Mouse (Mus musculus): ENCODE measurements at regions not wholly inside any gene's neighbourhood (a gene's known extent, or its start where the extent isn't known, plus 50 kb on each side); places are given as distances from the start of the nearest gene placed in this dataset.

DNA sequence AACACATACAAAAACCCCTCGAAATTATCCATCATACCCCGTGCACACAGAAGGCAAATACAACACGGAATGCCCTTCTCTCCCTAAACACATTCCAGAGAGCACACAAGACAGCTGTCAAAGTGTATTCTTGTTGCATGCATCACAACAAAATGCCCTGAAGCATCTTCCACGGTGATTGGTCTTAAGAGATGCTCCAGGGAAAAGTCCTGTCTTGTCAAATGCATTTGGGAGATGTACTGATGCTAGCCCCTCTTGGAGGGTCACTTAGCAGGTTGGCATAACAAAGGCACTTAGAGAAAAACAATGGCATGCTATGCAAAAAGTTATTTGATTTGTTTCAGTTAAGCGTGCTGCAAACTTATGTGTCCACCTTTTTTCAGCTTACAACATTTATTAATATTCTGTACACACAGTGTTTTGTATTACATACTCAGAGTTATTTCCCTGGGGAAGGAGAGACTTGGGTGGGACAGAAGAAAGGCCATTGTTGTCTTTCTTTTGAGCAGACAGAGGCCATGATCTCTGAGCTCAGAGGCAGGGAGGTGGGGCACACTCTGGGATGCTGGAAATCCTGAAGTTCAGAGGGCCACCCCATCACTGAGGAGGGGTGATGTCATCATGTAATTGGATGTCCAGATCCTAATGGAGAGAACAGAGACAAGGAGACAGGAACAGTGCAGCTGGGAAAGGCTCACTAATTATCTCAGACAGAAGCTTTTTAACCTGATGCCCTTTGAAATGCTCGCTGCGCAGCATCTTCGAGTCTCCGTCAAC, 598.2 kb upstream of the Cdh5 start:
- ATAC-seq (ENCODE audit: low read depth): peak; percentile 53; the same call in 1 of the 2 replicates
- peaks cover 7% of the 10 kb centered on the region; the same call in 1 of the 2 replicates for H3K9me3 ChIP-seq (ENCODE audit: control insufficient read depth, low read length)
- 71% methylated on average over 9 of the region's 9 CpGs for WGBS
- no peak overlapping the region for H3K4me2 ChIP-seq (ENCODE audit: low read depth, low read length)
- peak; percentile 25 for DNase-seq (ENCODE audit: low spot score)
- H3K27me3 ChIP-seq (replicated peaks; ENCODE audit: control insufficient read depth, insufficient read depth, low read length): no peaks in the 10 kb centered on the region
- no peaks in the 10 kb centered on the region for H3K36me3 ChIP-seq (ENCODE audit: control insufficient read depth, insufficient read depth, low read length)
- peaks cover 7% of the 10 kb centered on the region for H3K4me1 ChIP-seq (ENCODE audit: control insufficient read depth, insufficient read depth, low read length)
- no peak overlapping the region for H3K4me3 ChIP-seq (ENCODE audit: low read depth, low read length)
- H3K27ac ChIP-seq (replicated peaks; ENCODE audit: low read depth, low read length): no peak overlapping the region
- H3K9ac ChIP-seq (ENCODE audit: low read depth, low read length): no peak overlapping the region

DNA sequence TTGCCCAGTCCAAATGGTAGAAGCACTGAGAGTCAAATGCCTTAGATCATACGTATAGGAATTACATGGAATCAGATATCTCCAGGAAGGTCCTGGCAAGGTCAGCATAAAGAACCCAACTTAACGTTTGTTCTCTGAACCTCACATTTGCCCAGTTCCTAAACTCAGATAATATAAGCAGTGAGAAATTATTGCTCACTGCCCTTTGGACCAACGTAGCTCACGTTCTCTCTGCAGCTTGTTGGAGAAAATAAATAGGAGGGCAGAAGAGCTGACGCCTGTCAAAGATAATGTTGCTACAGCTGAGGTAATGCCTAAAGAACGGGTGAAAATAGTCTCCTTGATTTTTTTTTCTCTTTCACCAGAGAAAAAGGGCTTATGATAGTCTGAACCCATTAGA, 595.1 kb upstream of the Cdh5 start:
- 37% methylated on average over 6 of the region's 6 CpGs for WGBS

DNA sequence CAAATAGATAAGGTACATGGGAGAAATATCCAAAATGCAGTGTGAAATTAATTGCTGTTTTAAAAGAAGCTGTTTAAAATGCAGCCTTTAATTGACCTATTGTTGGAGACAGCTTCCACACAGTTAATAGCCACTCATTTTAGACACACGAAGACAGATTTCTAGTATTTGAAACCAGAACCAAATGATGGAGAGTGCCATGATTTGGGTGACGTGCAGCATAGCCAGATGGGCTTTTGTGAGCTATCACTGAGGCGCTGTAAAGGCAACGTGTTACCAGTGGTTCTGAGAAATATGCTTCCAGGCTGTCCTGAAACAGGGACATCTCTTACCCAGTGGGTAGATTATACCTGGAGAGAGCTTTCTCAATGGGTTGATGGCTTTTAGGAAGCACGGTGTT, 594.4 kb upstream of the Cdh5 start:
- Histone ChIP-seq H3K36me3 (ENCODE audit: control insufficient read depth, insufficient read depth, low read length) (no peaks in the 10 kb centered on the region), H3K4me3 (ENCODE audit: low read depth, low read length) (no peak overlapping the region), H3K9ac (ENCODE audit: low read depth, low read length) (no peak overlapping the region), H3K27me3 (replicated peaks; ENCODE audit: control insufficient read depth, insufficient read depth, low read length) (no peaks in the 10 kb centered on the region), H3K4me1 (ENCODE audit: control insufficient read depth, insufficient read depth, low read length) (no peaks in the 10 kb centered on the region; the same call in 1 of the 2 replicates), H3K27ac (replicated peaks; ENCODE audit: low read depth, low read length) (no peak overlapping the region), H3K9me3 (ENCODE audit: control insufficient read depth, low read length) (peaks cover 7% of the 10 kb centered on the region; the same call in 1 of the 2 replicates), H3K4me2 (ENCODE audit: low read depth, low read length) (no peak overlapping the region)
- no peak for ATAC-seq (ENCODE audit: low read depth)
- WGBS: 79% methylated on average over 5 of the region's 5 CpGs
- no peak for DNase-seq (ENCODE audit: low spot score)

More for the DNA sequence above, 595.1 kb upstream of the Cdh5 start:
- Histone ChIP-seq H3K27ac (replicated peaks; ENCODE audit: low read depth, low read length) (no peak overlapping the region), H3K4me2 (ENCODE audit: low read depth, low read length) (no peak overlapping the region), H3K36me3 (ENCODE audit: control insufficient read depth, insufficient read depth, low read length) (no peaks in the 10 kb centered on the region), H3K4me3 (ENCODE audit: low read depth, low read length) (no peak overlapping the region), H3K9ac (ENCODE audit: low read depth, low read length) (no peak overlapping the region), H3K27me3 (replicated peaks; ENCODE audit: control insufficient read depth, insufficient read depth, low read length) (no peaks in the 10 kb centered on the region), H3K4me1 (ENCODE audit: control insufficient read depth, insufficient read depth, low read length) (peaks cover 3% of the 10 kb centered on the region), H3K9me3 (ENCODE audit: control insufficient read depth, low read length) (peaks cover 7% of the 10 kb centered on the region; the same call in 1 of the 2 replicates)
- DNase-seq (ENCODE audit: low spot score): no peak
- no peak for ATAC-seq (ENCODE audit: low read depth)

DNA sequence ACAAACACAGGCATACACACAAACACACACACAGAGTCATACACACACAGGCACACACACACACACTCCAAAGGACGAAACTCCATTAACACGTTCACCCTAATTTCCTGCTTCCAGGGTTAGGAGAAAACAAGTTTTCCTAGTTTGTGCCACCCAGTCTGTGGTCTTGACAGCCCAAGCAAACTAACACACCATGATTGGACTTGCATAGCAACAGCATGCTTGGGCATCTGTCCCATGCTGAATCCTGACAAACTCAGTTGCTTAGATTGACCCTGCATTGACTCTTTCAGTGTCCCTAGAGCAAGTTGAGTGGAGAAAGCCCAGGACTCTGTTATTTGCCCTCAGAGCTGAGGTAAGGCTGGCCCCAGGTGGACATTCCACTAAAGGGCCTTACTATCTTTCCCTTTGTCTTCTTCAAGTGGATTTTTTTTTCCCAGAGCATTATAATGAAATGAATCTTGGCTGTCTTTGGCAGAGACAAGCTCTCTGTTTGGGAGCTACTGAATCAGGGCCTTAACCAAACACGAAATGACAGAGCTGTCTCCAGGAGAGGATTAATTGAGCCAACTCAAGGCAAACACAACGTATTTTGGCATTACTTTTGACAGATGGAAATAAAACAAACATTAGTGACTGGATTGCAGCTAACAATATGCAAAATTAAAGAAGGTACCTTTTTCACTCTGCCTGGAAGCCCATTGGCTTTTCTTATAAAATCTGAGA, 581.1 kb upstream of the Cdh5 start:
- DNase-seq (ENCODE audit: low spot score): no peak
- Histone ChIP-seq H3K4me3 (ENCODE audit: low read depth, low read length) (no peak overlapping the region), H3K9me3 (ENCODE audit: control insufficient read depth, low read length) (no peaks in the 10 kb centered on the region), H3K4me2 (ENCODE audit: low read depth, low read length) (no peak overlapping the region), H3K9ac (ENCODE audit: low read depth, low read length) (no peak overlapping the region), H3K36me3 (ENCODE audit: control insufficient read depth, insufficient read depth, low read length) (no peaks in the 10 kb centered on the region), H3K27me3 (replicated peaks; ENCODE audit: control insufficient read depth, insufficient read depth, low read length) (no peaks in the 10 kb centered on the region), H3K27ac (replicated peaks; ENCODE audit: low read depth, low read length) (no peak overlapping the region), H3K4me1 (ENCODE audit: control insufficient read depth, insufficient read depth, low read length) (no peaks in the 10 kb centered on the region)
- peak; percentile 53; the same call in 1 of the 2 replicates for ATAC-seq (ENCODE audit: low read depth)
- 65% methylated on average over 4 of the region's 4 CpGs for WGBS

DNA sequence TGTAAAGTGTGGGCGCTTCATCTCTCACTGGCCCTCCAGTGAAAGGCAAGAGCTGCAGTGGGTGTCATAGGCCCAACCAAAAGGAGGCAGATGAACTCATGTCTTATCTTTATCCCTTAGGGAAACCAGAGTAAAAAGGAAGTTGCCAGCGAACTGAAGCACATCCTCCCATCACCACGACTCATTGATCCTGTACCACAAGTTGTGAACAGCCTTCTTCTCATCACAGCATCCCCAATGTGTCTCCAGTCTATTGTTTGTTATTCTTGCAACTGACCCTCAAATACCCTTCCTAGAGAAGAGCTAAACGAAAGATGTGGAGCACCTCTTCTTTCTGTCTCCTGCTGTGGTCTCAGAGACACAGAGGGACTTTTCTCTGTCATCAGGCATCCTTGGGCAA, 570.5 kb upstream of the Cdh5 start:
- ATAC-seq (ENCODE audit: low read depth) (no peak), DNase-seq (ENCODE audit: low spot score) (no peak)
- H3K27me3 ChIP-seq (replicated peaks; ENCODE audit: control insufficient read depth, insufficient read depth, low read length): no peaks in the 10 kb centered on the region
- no peaks in the 10 kb centered on the region for H3K36me3 ChIP-seq (ENCODE audit: control insufficient read depth, insufficient read depth, low read length)
- no peak overlapping the region for H3K27ac ChIP-seq (replicated peaks; ENCODE audit: low read depth, low read length)
- no peak overlapping the region for H3K4me2 ChIP-seq (ENCODE audit: low read depth, low read length)
- no peaks in the 10 kb centered on the region for H3K4me1 ChIP-seq (ENCODE audit: control insufficient read depth, insufficient read depth, low read length)
- no peak overlapping the region for H3K9ac ChIP-seq (ENCODE audit: low read depth, low read length)
- 67% methylated on average over 4 of the region's 4 CpGs for WGBS
- no peaks in the 10 kb centered on the region for H3K9me3 ChIP-seq (ENCODE audit: control insufficient read depth, low read length)
- no peak overlapping the region for H3K4me3 ChIP-seq (ENCODE audit: low read depth, low read length)

DNA sequence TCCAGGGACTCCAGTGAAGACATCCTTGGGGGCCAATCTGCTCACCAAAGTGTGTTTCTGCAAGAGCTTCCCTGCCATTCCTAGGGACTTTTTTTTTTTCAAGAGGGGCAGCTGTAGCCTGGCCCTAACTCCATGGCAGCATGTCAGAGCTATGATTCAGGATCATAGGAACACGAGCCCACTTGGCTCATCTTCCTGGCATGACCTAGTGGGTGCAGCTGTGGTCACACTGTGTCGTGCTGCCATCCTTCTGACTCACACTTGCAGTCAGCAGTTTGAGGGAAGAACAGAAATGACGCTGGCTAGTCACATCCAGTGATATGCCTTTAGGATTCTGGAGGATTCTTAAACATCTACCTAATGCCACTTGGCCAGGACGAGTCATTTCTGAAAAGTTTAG, 566.5 kb upstream of the Cdh5 start:
- Histone ChIP-seq H3K4me2 (ENCODE audit: low read depth, low read length) (no peak overlapping the region), H3K27ac (replicated peaks; ENCODE audit: low read depth, low read length) (no peak overlapping the region), H3K9me3 (ENCODE audit: control insufficient read depth, low read length) (no peaks in the 10 kb centered on the region), H3K9ac (ENCODE audit: low read depth, low read length) (no peak overlapping the region), H3K4me3 (ENCODE audit: low read depth, low read length) (no peak overlapping the region), H3K27me3 (replicated peaks; ENCODE audit: control insufficient read depth, insufficient read depth, low read length) (no peaks in the 10 kb centered on the region), H3K36me3 (ENCODE audit: control insufficient read depth, insufficient read depth, low read length) (no peaks in the 10 kb centered on the region), H3K4me1 (ENCODE audit: control insufficient read depth, insufficient read depth, low read length) (no peaks in the 10 kb centered on the region)
- ATAC-seq (ENCODE audit: low read depth) (no peak), DNase-seq (ENCODE audit: low spot score) (no peak)
- 87% methylated on average over 4 of the region's 4 CpGs for WGBS

DNA sequence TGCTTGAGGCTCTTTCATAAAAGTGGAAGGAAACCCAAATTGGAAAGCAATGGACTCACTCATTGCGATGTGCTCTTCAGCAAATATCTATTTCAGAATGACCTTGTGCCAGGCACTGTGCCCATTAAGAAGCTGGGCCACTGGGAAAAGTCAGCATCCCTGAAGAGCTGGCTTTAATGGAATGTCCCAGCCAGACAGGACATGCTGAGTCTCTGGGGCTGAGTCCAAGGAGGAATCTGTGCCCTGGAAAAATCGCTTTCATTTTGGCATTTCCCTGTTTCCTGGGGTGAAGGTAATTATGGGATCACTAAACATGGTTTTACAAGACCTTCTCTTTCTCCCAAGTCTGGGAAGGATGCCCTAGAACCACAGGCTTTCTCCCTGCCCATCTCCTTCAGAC, 564.6 kb upstream of the Cdh5 start:
- no peak overlapping the region for H3K9ac ChIP-seq (ENCODE audit: low read depth, low read length)
- no peak overlapping the region for H3K4me3 ChIP-seq (ENCODE audit: low read depth, low read length)
- H3K9me3 ChIP-seq (ENCODE audit: control insufficient read depth, low read length): no peaks in the 10 kb centered on the region
- WGBS: 61% methylated on average over 2 of the region's 2 CpGs
- no peak overlapping the region for H3K27ac ChIP-seq (replicated peaks; ENCODE audit: low read depth, low read length)
- no peaks in the 10 kb centered on the region for H3K4me1 ChIP-seq (ENCODE audit: control insufficient read depth, insufficient read depth, low read length)
- no peak for DNase-seq (ENCODE audit: low spot score)
- no peak for ATAC-seq (ENCODE audit: low read depth)
- no peaks in the 10 kb centered on the region for H3K36me3 ChIP-seq (ENCODE audit: control insufficient read depth, insufficient read depth, low read length)
- no peaks in the 10 kb centered on the region for H3K27me3 ChIP-seq (replicated peaks; ENCODE audit: control insufficient read depth, insufficient read depth, low read length)
- H3K4me2 ChIP-seq (ENCODE audit: low read depth, low read length): no peak overlapping the region

DNA sequence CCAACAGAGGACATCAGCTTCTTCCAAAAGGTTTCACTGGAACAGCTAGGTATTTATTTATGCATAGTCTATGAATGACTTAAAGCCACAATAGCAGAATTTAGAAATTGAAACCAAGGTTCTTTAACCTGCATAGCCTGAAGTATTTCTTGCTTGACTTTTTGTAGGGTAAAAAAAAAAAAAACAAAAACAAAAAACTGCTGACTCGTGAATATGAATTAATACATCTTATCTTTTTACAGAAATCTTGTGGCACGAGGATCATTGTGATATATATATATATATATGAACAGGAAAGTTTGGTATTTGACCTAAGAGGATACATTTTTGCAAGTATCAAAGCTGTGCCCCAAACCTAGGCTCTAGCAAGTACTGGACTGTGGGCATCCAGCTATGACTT, 559.5 kb upstream of the Cdh5 start:
- Histone ChIP-seq H3K4me3 (ENCODE audit: low read depth, low read length) (no peak overlapping the region), H3K36me3 (ENCODE audit: control insufficient read depth, insufficient read depth, low read length) (no peaks in the 10 kb centered on the region), H3K9ac (ENCODE audit: low read depth, low read length) (no peak overlapping the region), H3K27me3 (replicated peaks; ENCODE audit: control insufficient read depth, insufficient read depth, low read length) (no peaks in the 10 kb centered on the region), H3K27ac (replicated peaks; ENCODE audit: low read depth, low read length) (no peak overlapping the region), H3K4me2 (ENCODE audit: low read depth, low read length) (no peak overlapping the region), H3K4me1 (ENCODE audit: control insufficient read depth, insufficient read depth, low read length) (no peaks in the 10 kb centered on the region), H3K9me3 (ENCODE audit: control insufficient read depth, low read length) (no peaks in the 10 kb centered on the region)
- ATAC-seq (ENCODE audit: low read depth): no peak
- WGBS: 75% methylated on average over 2 of the region's 2 CpGs
- DNase-seq (ENCODE audit: low spot score): no peak
